Mouse (Mus musculus) forelimb bud, embryonic 11.5 days (tissue): Measurements from ENCODE around the gene Gstp3.
"Not testable (repeated sequence)": the region's sequence is repeated elsewhere in the genome, so short reads cannot be mapped to it uniquely, and the experiment has no call there.

Experiments used
- DNase-seq: peaks from one replicate; pipeline ENCODE4 v3.0.0-alpha.2; 2012; ENCODE audit warnings: low read depth, low spot score

The Gstp3 gene

DNA sequence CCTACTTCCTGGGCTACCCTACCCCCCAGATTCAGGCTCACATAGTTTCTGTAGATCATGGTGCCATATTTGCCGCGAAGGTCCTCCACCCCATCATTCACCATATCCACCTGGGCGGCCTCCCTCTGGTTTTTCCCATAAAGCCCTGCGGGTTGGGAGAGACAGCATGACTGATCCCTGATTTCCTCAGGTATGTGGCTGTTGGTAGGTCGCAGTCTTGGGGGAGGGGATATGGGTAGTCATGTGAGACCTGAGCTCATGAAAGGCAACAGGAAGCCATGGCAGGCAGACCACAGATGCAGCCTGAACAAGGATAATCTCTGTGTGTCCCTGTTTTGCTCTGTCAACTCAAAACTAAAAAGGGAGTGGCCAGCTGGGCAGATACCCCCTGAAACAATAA, 18.4 kb downstream of the Gstp3 start:
- DNase-seq = not testable (repeated sequence)

DNA sequence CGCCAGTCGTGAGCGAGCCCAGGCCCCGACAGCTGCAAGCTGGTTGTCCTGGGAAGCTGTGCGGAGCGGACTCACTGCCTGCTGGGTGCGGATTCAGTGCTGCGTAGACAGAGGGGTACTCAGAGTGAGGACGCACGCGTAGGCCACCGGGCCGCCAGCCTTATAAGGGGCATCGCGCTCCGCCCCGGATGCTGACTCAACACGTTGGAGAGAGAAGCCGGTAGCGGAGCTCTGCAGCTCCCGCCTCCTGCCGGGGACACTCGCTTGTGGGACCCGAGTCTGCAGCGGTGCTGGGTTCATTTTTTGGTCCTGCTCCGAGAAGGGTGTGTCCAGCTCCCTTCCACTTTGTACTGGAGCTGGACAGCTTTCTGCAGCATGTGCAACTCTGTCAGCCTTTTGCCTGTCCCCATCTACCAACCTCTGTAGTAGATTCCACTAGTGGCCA, 21.6 kb downstream of the Gstp3 start, which contains the start of gene Gstp1:
Gene Gstp1 (minus strand): TSS at position 198 of the 445 bp plus-strand sequence.
- DNase-seq = peak; percentile 88

DNA sequence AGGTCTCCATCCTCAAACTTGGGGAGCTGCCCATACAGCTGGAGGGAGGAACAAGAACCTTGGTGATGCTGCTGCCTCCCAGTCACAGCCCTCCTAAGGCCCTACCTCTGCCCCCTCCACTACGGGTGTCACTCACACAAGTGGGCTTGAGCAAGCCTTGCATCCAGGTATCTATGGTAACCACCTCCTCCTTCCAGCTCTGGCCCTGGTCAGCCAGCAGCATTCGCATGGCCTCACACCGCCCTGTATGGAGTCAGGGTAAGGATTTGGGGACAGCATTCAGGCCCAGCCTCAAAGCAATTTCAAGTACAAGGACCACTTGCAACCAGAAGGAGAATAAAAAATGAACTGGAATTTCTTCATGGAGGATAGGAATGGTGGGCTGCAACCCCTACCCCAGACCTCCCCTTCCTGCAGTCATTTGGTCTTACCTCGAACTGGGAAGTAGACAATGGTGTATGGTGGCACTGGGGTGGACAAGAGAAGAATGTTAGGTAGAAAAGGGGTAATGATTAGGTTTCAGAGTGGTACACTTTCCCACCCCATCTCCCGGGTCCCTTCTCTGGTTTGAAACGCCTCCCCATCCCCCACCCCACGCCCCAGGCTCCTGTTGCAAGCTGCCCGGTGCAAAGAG, 22.1 kb downstream of the Gstp3 start:
- not testable (repeated sequence) for DNase-seq

DNA sequence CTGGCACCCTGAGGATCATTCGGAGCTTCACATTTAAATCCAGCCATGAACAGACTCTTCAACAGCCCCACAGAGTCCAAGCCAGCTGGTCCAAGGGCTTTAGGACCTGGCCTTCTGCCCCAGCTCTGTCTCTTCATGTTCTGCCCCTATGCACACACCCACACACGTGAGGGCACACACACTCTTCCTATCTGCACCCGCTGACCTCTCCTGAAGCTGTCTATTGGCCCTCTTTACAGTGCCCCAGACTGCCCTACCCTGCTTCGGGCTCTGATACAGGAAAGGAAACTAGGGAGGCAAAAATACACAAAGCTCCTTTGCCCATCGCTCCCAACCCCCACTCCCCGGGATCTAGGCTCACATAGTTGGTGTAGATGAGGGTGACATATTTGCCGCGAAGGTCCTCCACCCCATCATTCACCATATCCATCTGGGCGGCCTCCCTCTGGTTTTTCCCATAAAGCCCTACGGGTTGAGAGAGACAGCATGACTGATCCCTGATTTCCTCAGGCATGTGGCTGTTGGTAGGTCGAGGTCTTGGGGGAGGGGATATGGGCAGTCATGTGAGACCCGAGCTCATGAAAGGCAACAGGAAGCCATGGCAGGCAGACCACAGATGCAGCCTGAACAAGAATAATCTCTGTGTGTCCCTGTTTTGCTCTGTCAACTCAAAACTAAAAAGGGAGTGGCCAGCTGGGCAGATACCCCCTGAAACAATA, 22.9 kb downstream of the Gstp3 start:
- no peak for DNase-seq

DNA sequence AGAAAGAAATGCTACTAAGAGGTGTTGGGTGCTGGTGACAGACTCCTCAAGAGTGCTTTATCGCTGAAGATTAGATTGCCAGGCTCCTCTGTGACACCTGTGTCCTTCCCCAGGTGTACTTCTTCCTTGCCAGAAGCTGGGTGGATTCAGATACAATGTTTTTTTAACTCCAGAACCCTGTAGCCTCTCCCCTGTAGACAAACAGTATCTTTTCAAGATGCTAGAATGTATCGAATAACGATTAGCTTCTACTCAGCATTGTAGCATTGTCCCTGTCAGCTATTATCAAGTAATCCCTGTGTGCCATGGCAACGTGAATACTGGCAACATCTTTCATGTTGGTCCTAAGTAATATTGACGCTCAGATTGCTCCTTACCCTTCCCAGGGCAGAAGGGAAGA, 25.6 kb downstream of the Gstp3 start:
- DNase-seq = no peak

DNA sequence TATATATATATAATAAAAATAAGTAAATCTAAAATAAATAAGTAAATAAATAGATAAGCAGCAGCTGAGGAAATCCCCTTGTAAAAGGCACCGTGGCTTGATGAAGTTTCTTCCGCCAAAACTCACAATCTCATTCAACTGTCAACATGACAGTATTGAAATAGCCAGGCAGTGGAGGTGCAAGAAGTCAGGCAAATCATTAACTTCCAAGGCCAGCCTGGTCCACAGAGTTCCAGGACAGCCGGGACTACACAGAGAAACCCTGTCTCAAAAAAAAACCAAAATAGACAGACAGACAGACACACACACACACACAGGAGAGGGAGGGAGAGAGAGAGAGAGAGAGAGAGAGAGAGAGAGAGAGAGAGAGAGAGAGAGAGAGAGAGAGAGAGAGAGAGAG, 26.1 kb downstream of the Gstp3 start:
- no peak for DNase-seq

DNA sequence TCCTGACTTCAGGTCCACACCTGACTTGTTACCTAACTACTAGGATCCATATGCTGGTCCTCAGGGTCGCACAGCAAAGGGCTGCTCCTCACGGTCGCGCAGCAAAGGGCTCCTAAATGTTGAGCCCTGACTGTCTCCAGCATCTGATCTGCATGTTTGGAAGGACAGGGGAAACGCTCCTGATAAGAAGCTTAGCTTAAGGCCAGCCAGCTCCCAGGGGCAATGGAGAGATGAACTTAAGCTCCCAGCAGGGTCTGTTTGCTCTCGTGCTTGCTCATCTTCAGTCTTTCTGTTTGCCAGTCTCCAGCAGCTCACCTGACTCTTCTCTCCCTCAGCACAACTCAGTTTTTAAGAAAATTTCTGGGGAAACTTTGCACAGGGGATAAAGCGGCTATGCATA, 26.7 kb downstream of the Gstp3 start:
- no peak for DNase-seq

DNA sequence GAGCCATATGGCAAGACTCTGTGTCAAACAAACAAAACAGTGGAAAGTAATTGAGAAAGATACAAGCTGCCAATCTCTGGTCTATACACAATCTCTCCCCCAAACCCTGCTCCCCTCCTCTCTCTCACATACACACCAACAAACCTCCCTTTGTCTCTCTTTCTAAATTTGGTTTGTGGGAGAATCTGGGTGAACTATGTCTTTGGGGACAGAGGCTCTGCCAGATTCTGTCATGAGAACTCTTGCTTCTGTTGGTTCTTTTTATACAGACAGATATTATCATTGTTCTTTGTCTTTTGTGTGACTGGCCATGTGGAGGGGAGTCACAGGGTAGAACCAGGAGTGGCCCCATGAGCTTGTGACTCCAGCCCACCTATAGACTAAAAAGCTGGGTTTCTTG, 31.8 kb downstream of the Gstp3 start:
- no peak for DNase-seq

DNA sequence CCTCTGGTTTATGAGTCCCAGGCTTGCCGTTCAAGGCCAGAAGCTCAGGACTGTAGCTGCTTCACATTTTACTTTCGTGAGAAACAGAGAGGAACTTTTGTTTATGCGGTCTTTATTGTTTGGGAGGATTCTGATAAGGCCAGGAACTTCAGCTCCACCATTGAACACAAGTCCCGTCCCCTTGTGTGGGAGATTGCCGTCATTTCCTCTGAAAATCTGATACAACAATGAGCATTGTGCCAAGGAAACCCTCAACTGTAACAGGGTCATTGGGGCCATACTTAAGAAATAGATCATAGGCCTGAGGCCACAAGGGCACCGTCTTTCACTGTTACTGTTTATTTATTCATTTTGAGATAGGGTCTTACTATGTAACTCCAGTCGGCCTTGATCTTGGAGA, 36.2 kb downstream of the Gstp3 start:
- no peak for DNase-seq

DNA sequence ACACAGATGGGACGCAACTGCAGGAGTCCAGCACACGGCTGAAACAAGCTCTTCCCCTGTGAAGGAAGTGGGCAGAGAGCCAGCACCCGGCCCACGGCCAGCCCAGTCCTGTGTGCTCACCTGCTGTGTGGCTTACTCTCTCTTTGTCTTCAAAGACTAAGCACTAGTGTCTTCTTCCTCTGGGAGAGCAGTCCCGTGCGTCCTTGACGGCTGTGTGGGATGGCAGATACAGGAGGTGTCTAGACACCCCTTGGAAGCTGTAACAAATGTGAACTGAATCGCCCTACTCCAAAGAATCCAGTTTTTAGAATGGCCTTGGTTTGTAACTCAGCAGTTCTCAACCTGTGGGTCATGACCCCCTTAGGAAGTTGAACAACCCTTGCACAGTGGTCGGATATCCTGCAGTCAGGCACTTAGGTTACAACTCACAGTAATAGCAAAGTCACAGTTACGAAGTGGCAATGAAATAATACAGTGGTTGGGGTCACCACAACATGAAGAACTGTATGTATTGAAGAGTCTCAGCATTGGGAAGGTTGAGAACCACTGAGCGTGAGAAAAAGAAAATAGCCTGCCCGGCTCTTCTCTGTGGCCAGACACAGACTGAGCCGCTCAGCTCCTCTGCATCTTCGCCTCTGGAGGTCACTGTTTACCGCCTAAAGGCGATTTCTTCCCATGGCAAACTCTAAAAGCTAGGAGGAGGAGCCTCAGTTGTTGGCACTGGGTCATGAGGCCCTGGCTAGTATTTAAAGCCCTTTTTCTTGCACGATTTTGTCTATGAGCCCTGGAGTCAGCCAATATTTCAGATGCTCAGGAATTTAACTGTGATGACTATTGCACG, 40.4 kb downstream of the Gstp3 start:
- peak; percentile 76 for DNase-seq

DNA sequence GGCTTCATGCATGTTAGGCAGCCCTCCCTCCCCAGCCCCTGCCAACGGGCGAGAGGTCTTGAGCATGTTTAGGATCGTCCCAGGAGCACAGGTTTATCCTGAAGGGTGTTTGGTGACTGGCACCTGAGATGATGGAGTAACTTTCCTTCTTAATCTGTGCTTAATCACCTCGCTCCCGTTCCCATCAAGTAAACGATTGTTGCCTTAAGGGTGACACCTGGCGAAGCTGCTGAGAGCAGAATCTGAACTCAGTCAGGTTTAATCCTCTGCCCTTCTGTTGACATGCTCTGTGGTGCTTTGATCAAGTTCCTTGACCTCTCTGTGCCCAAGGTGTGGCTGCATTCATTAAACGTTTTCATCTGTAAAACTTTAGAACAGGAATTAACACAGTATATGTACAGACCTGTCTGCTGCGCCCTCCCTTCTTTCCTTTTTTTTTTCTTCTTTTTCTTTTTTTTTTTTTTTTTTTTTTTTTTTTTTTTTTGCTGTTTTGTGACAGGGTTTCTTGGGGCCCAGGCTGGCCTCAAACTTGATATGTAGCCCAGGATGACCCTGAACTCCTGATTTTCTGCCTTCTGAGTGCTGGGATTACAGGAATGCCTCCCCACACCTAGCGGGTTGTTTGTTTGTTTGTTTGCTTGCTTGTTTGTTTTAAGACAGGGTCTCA, 41.3 kb downstream of the Gstp3 start:
- DNase-seq = no peak

DNA sequence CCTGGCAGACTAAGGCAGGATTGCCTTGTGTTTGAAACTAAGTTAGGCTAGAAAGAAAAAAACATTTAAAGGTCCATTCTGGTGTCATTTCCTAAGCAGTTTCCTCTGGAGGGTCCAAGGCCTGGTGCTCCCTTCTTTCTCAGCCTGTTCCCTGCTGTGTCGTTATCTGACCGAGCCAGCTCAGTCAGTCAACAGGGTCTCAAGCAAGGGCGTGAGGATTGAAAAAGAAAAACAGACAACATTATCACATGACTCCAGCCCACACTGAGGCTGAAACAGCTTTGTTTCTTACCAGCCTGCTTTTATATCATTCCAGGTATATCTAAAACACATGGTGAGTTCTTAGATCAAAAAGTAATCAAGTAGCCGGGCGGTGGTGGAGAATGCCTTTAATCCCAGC, 43.7 kb downstream of the Gstp3 start:
- no peak for DNase-seq

DNA sequence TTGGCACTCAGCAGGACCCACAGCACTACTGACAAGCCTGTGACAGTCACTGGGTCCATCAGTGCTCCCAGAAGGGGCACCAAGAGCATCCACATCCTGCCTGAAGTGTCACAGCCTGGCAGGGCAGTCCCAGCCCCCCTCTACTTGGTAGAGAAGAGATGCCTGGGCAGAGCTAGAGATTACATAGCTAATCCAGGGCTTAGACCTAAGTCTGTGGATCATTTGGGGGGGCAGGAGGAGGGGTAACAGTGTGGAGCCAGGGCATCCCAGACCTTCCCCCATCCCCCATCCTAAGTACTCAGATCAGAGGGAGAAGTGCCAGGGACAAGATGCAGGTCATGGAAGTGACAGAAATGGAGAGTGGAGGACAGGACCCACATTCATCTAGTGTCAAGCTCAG, 44.6 kb downstream of the Gstp3 start:
- no peak for DNase-seq

DNA sequence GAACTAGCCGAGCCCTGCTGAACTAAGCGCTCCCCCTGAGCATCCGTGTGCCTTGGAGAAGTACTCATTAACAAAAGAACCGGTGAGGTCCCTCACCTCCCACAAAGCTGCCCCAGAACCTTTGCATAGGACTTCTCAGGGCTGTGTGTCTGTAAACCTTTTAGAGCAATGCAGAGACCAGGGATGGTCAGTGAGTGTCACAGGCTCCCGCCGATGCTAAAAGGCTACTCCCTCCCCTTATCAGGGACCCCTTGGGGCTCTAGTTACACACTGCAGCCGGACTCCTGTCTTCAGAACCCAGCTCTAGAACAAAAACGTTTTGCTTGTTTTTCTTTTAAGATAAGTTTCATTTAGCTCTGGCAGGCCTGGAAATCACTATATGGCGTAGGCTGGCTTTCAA, 46.3 kb downstream of the Gstp3 start:
- DNase-seq = no peak

DNA sequence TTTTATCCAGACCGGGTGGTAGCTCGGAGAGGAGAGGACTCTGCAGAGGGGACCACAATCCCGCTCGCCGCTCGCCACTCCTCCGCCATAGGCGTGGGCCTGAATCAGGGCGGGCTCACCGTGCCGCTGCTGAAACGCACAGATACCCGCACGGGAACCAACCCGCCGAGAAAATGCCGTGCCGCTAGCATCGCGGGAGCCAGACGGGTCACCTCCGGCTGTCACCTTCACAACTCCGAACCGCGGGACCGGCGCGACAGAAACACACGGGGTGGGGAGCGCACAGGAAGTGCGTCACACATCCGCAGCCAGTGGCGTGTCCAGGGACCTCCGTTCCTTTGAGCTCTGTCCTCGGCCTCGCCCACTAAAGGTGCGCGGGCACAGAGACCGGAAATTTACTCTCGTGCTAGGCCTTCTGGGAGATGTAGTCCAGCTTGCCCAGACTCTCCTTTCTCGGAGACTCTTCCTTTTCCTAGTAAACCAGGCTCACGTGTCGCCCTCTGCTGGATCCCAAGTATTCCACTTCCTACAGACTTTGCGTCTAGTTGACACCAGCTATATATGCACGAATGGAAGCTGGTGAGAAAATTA, 46.8 kb downstream of the Gstp3 start, which contains the start of gene Ndufv1:
Gene Ndufv1 (minus strand): TSS at position 375 of the 591 bp plus-strand sequence.
- peak; percentile 99 for DNase-seq

DNA sequence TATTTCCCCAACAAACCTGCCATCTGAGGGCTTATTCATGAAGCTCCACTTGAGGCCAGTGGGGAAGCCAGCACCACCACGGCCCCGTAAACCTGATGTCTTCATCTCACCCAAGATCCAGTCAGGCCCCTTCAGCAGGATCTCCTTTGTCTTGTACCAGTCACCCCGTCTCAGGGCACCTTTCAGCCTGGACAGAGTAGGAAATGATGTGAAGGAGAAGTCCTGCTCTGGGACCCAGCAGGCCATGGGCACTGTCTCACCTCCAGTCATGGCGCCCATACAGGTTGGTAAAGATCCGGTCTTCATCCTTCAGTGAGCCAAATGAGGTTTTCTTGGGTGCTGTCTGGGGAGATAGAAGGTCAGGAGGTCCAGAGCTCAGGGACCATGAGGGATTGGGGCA, 48.3 kb downstream of the Gstp3 start:
- DNase-seq = no peak
